Mouse (Mus musculus) E14TG2a.4 (cell line): ENCODE measurements around the gene Ift20.

ENCODE experiments used
- CTCF ChIP-seq: conservative IDR thresholded peaks from 2 replicates; pipeline ENCODE4 v1.5.1; 2014; ENCODE audit warnings: low read length
- NANOG ChIP-seq: IDR thresholded peaks from 2 replicates; pipeline ENCODE4 v1.6.1; 2014; ENCODE audit warnings: borderline replicate concordance, low read length, mixed read lengths
- POU5F1 ChIP-seq: IDR thresholded peaks from 2 replicates; pipeline ENCODE4 v1.6.1; 2014; ENCODE audit warnings: low read length, borderline replicate concordance

GRCm38 (mm10) chr11:78557241-78557640 lies 21.1 kb downstream of the Ift20 start:
- TF ChIP-seq CTCF (peak; percentile 76), NANOG (no peak), POU5F1 (no peak)
